Mouse (Mus musculus) spleen, adult 2 months (tissue): ENCODE measurements around the gene Plxnb1. TPM values are rescaled to one million over a fixed set of nuclear protein-coding genes. Genes with fewer than 3 reads are reported as not detected.
A peak's percentile ranks its signal among the peaks of the same experiment; 100 is the strongest.

Source experiments
- DNase-seq, 2 experiments: peaks; one replicate each; pipeline versions ENCODE4 v3.0.0 to v3.0.0-alpha.2; 2012 to 2021; ENCODE audit warnings: low spot score in 2 of 2, low read depth in 1 of 2
- H3K27ac ChIP-seq: fragments of 200-500 bp; 2 replicates; pipeline ENCODE4 v1.5.1; 2012; ENCODE audit warnings: low read length, inconsistent platforms; ENCODE audit not compliant: insufficient read depth
- H3K27me3 ChIP-seq: fragments of 200-500 bp; 2 replicates; pipeline ENCODE4 v1.6.1; 2012; ENCODE audit warnings: mild to moderate bottlenecking, moderate library complexity, low read length, inconsistent platforms; ENCODE audit not compliant: control insufficient read depth, insufficient read depth
- H3K36me3 ChIP-seq: fragments of 200-500 bp; 2 replicates; pipeline ENCODE4 v1.6.1; 2012; ENCODE audit warnings: mild to moderate bottlenecking, low read length, inconsistent platforms; ENCODE audit not compliant: control insufficient read depth, insufficient read depth
- H3K4me1 ChIP-seq: fragments of 200-500 bp; 2 replicates; pipeline ENCODE4 v1.6.1; 2011; ENCODE audit warnings: inconsistent platforms; ENCODE audit not compliant: control insufficient read depth, insufficient read depth, insufficient read length
- H3K4me3 ChIP-seq: fragments of 200-500 bp; 2 replicates; pipeline ENCODE4 v1.5.1; 2011; ENCODE audit warnings: mild to moderate bottlenecking, inconsistent platforms; ENCODE audit not compliant: insufficient read depth, insufficient read length; ENCODE audit errors: extremely low read depth
- CTCF ChIP-seq: fragments of 200-500 bp; IDR thresholded peaks from 2 replicates; pipeline ENCODE4 v1.5.1; 2011; ENCODE audit warnings: mild to moderate bottlenecking, inconsistent platforms; ENCODE audit not compliant: insufficient read depth, insufficient read length, insufficient replicate concordance; ENCODE audit errors: extremely low read depth
- POLR2A ChIP-seq: fragments of 200-500 bp; IDR thresholded peaks from 2 replicates; pipeline ENCODE4 v1.6.1; 2011; ENCODE audit warnings: low read depth, low read length, inconsistent platforms
- WGBS: fragments of 180-500 bp; shearing (Covaris S2); methylation state at CpG from one replicate; pipeline ENCODE4 v1.1.7; 2018; 5-methylcytosine and 5-hydroxymethylcytosine counted together
- polyA plus RNA-seq: library from polyadenylated mRNA; depleted of rRNA; stranded (reverse); fragments of >200 nt; gene quantifications from 2 replicates; pipeline ENCODE4 v1.2.3, GENCODE M21; 2012

Plxnb1 gene
- polyA plus RNA-seq, 1 experiment: 10.4 TPM

DNA sequence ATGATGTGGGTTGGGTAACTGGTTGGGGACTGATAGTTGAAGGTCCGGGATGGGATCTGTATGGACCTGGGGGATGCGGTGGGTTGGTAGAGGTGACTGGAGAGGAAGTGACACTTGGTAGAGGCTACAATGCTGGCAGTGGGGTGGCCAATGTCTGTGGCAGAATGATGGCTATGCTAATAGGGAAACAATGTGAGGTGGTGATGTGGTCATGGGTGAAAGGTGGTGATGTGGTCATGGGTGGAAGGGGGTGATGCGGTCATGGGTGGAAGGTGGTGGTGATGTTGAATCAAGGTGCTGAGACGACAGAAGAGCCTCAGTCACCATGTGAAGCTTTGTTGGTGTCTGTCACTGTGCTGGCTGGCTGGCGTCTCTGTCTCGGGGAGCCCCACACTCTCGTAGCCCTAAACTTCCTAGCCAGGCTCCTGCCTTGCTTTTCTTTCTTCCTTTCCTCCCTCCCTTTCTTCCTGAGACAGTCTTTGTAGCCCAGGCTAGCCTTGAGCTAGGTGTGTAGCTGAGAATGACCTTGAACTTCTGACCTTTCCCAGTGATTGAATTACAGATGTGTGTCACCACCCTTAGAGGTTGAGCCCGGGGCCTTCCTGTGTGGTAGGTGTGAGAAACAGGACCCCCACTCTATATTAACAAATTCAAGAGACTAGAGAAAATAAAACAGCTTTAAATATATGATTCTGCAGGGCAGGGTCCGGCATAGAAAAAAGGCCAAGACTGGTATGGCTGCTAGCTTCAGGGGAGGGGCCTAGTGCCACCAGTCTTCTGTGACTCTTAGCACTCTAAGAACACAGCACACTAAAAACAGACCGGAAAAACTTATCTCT is 43.3 kb upstream of the Plxnb1 start:
- H3K4me3 ChIP-seq: peak overlapping the region; percentile 81
- peaks cover 25% of the 10 kb centered on the region; the same call in 1 of the 2 replicates for H3K4me1 ChIP-seq
- peak; percentile 66 to 87 for DNase-seq
- H3K36me3 ChIP-seq: peaks cover 29% of the 10 kb centered on the region
- WGBS: 24% methylated on average over 10 of the region's 10 CpGs
- no peaks in the 10 kb centered on the region for H3K27me3 ChIP-seq
- H3K27ac ChIP-seq: peak overlapping the region; percentile 99
- TF ChIP-seq POLR2A (peak; percentile 63), CTCF (no peak)

DNA sequence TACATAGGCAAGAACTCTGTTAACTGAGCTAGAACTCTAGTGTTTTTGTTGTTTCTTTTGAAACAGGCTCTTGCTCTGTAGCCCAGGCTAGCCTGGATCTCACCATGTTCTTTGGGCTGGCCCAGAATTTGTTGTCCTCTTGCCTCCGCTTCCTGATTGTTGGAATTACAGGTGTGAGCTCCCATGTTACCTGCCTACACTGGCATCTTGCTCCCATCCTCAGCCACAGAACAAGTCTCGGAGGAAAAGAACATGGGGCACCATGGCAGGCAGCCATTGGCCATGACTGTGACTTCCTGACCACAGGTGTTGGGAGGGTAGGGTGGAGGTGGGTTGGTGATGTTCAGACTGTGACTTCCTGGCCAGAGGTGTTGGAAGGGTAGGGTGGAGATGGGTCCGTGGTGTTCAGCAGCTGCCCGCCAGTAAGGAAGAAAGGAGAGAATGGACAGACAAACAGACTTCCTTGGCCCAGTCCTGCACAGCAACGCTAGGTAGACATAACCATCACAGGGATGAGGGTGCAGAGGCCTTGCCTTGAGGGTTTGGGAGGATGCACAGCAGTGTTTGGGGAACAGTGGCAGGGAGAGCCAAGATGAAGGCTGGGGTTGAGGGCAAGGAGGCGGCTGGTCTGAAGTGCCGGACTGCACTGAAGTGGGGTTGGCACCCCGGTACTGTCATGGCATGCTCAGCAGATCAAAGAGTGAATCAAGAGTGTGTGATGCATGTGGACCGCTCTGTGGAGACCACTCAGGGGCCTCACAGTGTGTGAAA is 42.5 kb upstream of the Plxnb1 start:
- Histone ChIP-seq H3K36me3 (peaks cover 36% of the 10 kb centered on the region), H3K4me3 (peak overlapping the region; percentile 81), H3K27me3 (no peaks in the 10 kb centered on the region), H3K27ac (peak overlapping the region; percentile 99), H3K4me1 (peaks cover 31% of the 10 kb centered on the region; the same call in 1 of the 2 replicates)
- 48% methylated on average over 9 of the region's 9 CpGs for WGBS
- DNase-seq: peak in 1 of 2 experiments; percentile 68
- TF ChIP-seq CTCF (no peak), POLR2A (peak; percentile 64)

DNA sequence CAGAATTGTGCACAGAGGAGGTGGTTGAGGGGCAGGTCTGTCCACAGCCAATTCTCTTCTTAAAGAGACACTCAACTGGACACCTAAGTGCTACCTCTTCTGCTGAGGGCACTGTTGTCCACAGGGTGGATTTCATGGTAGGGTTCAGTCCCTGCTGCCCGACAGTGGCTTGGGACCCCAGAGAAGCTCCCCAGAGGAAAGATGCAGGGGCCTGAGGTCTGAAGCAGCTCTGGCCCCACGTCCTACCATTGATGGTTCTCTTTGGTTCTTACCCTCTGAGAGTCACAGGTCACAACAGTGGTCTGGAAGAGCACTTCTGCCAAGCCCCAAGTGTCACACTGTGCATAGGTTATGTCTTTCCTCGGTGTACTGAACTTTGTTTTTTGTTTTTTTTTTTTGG is 41.8 kb upstream of the Plxnb1 start:
- no peak for TF ChIP-seq CTCF
- no peak for TF ChIP-seq POLR2A
- Histone ChIP-seq H3K36me3 (peaks cover 41% of the 10 kb centered on the region), H3K4me1 (peaks cover 38% of the 10 kb centered on the region; the same call in 1 of the 2 replicates), H3K27ac (peak overlapping the region; percentile 99), H3K4me3 (peak overlapping the region; percentile 81), H3K27me3 (no peaks in the 10 kb centered on the region)
- 58% methylated on average over 3 of the region's 3 CpGs for WGBS
- DNase-seq: no peak

- WGBS: 41% methylated on average over 6 of the region's 6 CpGs
- Histone ChIP-seq H3K27ac (peak overlapping the region; percentile 99), H3K4me3 (peak overlapping the region; percentile 81), H3K27me3 (no peaks in the 10 kb centered on the region), H3K36me3 (peaks cover 41% of the 10 kb centered on the region), H3K4me1 (peaks cover 37% of the 10 kb centered on the region; the same call in 1 of the 2 replicates)
- DNase-seq: no peak
- TF ChIP-seq POLR2A (no peak), CTCF (no peak)
These were observed 41.3 kb upstream of the Plxnb1 start for GRCm38 (mm10) chr9:109053851-109054250.

DNA sequence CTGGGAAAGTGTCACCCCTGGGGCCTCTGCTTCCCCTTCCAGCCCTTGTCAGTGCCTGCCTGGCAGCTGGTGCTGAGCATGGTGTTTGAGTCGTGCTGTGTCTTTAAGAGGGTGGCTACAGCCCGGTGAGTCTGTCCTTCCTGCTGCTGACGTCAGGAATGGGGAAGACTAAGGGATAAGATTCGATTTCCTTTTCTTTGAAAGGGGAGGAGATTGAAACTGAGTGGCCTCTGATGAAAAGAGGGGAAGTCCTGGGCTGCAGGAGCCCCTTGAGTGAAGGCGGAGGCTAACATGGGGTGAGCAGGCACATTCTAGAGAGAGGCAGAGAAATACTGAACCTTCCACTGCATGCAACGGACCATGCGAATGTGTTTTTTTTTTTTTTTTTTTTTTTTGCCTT is 40.5 kb upstream of the Plxnb1 start:
- WGBS: under 1% methylated on average over 7 of the region's 7 CpGs
- Histone ChIP-seq H3K27ac (peak overlapping the region; percentile 99), H3K4me1 (peaks cover 34% of the 10 kb centered on the region; the same call in 1 of the 2 replicates), H3K27me3 (no peaks in the 10 kb centered on the region), H3K36me3 (peaks cover 41% of the 10 kb centered on the region), H3K4me3 (peak overlapping the region; percentile 64)
- DNase-seq: peak in 1 of 2 experiments; percentile 75
- TF ChIP-seq CTCF (no peak), POLR2A (peak; percentile 9; the same call in 1 of the 2 replicates)

DNA sequence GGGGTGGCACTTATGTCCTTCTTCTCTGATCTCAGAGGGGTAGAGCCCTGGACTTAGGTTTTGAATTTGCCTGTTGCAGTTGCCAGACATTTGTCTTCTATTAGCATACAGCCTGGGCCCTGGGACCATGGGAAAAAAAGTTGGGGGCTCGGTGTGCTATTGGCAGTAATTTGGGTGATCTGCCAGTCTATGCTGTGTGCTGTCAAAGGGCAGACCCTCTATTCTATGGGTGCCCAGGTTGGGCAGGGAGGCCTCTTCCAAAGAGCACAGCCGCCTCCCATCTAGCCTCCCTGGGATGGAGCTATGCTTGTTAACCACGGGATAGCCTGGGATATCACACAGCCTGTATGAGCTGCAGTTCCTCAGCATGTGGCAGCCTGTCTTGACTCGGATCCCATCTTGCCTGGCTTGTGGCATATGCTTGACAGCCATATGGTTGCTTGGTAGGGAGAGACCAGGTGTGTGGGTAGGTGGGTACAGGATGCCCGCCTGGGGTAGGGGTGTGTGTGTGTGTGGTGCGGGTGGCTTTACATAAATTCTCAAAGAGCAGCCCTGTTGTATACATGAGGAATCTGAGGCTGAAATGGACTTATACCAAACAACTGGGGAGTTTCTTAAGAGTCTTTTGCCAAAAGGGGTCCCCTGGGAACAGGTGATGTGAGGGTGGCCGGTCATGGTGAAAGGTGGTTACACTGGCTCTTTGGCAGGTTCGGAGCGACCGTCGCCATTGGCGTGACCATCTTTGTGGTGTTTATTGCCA is 39.7 kb upstream of the Plxnb1 start:
- Histone ChIP-seq H3K4me3 (peak overlapping the region; percentile 64), H3K27me3 (no peaks in the 10 kb centered on the region), H3K27ac (peak overlapping the region; percentile 99), H3K36me3 (peaks cover 41% of the 10 kb centered on the region), H3K4me1 (peaks cover 29% of the 10 kb centered on the region; the same call in 1 of the 2 replicates)
- WGBS: 66% methylated on average over 12 of the region's 12 CpGs
- TF ChIP-seq POLR2A (no peak), CTCF (no peak)
- no peak for DNase-seq
